Mouse (Mus musculus): ENCODE measurements around the gene Pou2f2. TPM values are rescaled to one million over a fixed set of nuclear protein-coding genes. Genes with fewer than 3 reads are reported as not detected.
"Not testable (repeated sequence)": the region's sequence is repeated elsewhere in the genome, so short reads cannot be mapped to it uniquely, and the experiment has no call there.

Gene Pou2f2
- total RNA-seq, 2 experiments from 2014 or later: 0.53 to 0.68 TPM

DNA sequence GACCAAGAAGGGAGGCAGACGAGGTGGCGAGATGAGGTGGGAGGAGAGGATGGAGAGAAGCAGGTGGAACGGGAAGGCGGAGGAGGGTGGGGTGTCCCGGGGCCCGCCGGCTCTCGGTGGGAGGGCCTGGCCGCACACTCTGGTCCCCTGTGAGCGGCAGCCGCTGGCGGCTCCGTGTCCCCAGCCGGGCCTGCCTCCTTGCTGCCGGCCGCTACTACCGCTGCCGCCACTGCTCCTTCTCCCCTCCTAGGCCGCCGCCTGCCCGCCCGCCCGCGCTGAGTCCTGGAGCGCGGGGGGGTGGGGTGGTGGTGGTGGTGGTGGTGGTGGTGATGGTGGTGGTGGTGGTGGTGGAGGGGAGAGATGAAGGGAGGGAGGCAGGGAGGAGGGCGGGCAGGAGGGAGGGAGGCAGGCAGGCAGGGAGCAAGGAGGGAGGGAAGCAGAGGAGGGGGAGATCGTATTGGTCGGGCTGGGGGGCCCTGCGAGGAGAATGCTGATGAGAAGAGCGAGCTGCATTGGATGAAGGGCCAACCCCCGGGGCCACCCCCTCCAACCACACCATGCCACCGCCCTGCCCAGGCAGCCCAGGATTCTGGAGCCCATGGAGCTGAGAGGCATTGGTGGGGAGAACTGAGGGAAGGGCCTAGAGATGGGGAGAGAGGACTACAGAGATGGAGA is 106.7 kb downstream of the Pou2f2 start:
- DNase-seq: peak; percentile 43 to 47
- intact Hi-C loops (cut with DNase I): loop anchor here (5.0 to 10.0 kb wide), 3 partner anchors 171 to 582 kb away; partner anchors contain the start of genes Arhgef1, Bckdha and Exosc5

GRCm38 (mm10) chr7:25071979-25072715 is 107.4 kb downstream of the Pou2f2 start, which contains the start of the genes Grik5 and Zfp574:
TSS of gene Grik5 (minus strand) at chr7:25072346.
TSS of gene Zfp574 (plus strand) at chr7:25072567.
- intact Hi-C loops (cut with DNase I): loop anchor here (5.0 to 10.0 kb wide), 3 partner anchors 170 to 583 kb away; partner anchors contain the start of genes Arhgef1, Bckdha and Exosc5
- DNase-seq: peak in 1 of 2 experiments; percentile 27

GRCm38 (mm10) chr7:25068724-25069123 is 110.8 kb downstream of the Pou2f2 start:
- intact Hi-C loops (cut with DNase I): no loop called here
- no peak for DNase-seq

DNA sequence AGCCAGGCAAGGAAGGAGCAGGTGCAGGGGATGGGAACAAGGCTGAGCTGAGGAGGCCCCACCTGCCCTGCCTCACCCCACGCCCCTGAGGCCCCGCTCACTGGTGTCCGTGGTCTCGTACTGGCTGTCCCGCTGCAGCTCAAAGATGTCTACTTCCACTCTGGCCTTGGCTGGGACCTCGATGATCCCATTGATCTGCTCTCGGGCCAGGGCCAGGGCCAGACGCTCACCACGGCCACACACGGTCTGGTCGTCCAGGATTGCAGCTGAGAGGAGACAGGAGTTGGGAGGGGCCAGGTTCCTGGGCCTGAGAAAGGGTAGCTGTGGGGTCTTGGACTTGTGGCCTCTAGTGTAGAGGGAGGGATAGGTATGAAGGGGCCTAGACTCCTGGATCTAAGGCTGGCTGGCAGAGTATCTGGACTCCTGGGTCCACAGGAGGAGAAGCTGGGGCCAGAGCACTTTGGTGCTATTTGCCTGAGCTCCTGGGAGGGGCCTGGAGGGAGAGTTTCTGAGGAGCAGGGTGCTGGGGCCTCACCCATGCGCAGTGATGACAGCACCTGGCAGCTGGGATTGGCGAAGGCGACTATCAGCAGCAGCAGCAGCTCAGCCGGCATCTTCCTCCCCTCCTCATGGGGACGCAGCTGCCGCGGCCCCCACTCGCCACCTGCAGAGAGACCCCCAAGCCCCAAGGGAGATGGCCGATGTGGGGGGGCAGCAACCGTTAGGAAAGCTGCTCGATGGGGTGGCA is 111.4 kb downstream of the Pou2f2 start:
- intact Hi-C loops (cut with DNase I): loop anchor here (2.0 kb wide), 1 partner anchor 19 kb away; no protein-coding TSS in a partner anchor
- no peak for DNase-seq

DNA sequence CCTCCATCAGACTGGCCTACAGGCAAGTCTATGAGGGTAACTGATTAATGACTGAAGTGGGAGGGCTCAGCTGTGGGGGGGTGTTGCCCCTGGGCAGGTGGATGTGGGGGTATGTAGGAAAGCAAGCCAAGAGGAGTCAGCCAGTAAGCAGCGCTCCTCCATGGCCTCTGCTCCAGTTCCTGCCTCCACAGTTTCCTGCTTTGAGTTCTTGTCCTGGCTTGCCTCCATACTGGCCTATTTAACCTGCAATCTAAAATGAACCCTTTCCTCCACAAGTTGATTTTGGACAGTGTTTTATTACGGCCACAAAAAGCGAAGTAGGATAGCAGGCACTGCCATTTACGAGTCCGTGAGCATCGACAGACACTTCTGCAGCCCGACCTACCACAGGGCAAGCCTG is 112.2 kb downstream of the Pou2f2 start:
- intact Hi-C loops (cut with DNase I): loop anchor here (2.0 kb wide), 1 partner anchor 19 kb away; no protein-coding TSS in a partner anchor
- no peak for DNase-seq

DNA sequence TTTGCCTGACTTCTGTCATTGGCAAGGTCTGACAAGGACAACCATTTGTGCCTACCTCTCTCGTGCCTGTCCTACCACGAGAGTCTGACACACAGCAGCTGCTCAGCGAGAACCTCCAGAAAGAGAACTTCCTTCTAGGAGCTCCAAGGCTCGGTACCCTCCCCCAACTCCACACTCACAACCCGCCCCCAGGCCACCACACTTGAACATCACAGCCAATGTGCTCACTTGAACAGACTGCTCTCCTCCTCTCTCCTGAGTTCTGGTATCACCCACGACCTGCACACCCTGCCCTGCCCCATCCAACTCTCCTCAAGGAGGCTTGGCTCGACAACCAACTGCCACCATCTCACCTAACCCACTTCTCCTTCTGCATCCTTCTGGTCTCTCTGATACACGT is 115.6 kb downstream of the Pou2f2 start:
- intact Hi-C loops (cut with DNase I): no loop called here
- no peak for DNase-seq

DNA sequence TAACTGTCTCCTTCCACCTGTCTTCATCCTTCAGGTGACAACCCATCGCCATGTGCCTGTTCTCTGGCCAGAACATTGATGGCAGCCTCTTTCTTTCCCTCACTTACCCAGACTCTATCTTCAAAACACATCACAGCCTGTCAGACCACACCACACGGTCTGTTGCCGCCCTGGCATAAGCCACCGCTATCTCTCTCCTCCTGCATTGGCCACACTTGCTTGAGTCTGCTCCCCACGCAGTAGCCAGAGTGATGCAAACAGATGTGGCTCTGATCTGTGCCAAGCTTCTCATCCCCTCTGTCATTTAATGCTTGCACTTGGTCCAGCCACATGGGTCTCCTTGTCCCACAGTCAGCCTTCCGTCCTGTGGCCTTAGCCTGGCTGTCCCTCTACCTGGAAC is 116.2 kb downstream of the Pou2f2 start:
- intact Hi-C loops (cut with DNase I): no loop called here
- no peak for DNase-seq

- peak in 1 of 2 experiments; percentile 23 for DNase-seq
- intact Hi-C loops (cut with DNase I): no loop called here
These were observed 120.7 kb downstream of the Pou2f2 start for GRCm38 (mm10) chr7:25058836-25059235.

- intact Hi-C loops (cut with DNase I): no loop called here
- DNase-seq: no peak
These were observed 121.1 kb downstream of the Pou2f2 start for GRCm38 (mm10) chr7:25058394-25058793.

- intact Hi-C loops (cut with DNase I): no loop called here
These were observed 121.6 kb downstream of the Pou2f2 start for GRCm38 (mm10) chr7:25057888-25058287.

GRCm38 (mm10) chr7:25056951-25057350 is 122.6 kb downstream of the Pou2f2 start:
- intact Hi-C loops (cut with DNase I): no loop called here
- DNase-seq: no peak

More at GRCm38 (mm10) chr7:25057888-25058287, 121.6 kb downstream of the Pou2f2 start:
- DNase-seq: no peak

DNA sequence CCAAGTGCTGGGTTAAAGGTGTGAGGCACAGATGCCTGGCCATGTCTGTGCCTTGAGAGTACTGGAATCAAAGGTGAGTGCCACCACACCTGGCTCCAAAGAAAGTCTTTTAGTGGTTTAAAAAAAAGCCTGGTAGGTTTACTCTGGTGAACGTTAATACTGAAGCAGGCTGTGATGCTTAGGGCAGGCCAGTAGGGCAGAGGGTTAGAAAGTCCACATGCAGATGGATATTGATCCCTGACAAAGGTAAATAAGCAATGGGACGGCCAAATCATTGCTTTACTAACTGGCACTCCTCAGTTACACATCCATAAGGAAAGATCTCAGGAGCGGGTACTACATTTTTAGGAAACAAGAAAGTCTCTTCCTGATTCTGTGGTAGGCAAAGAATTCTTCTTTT is 126.9 kb downstream of the Pou2f2 start:
- DNase-seq: no peak

GRCm38 (mm10) chr7:25049295-25049930 is 130.1 kb downstream of the Pou2f2 start:
- intact Hi-C loops (cut with DNase I): no loop called here
- DNase-seq: no peak

More for the DNA sequence above, 126.9 kb downstream of the Pou2f2 start:
- intact Hi-C loops (cut with DNase I): no loop called here

- no peak for DNase-seq
- intact Hi-C loops (cut with DNase I): no loop called here
These were observed 132.2 kb downstream of the Pou2f2 start for GRCm38 (mm10) chr7:25047363-25047762.

- DNase-seq; intact Hi-C loops (cut with DNase I): not testable (repeated sequence)
These were observed 134.9 kb downstream of the Pou2f2 start for GRCm38 (mm10) chr7:25044599-25044998.

DNA sequence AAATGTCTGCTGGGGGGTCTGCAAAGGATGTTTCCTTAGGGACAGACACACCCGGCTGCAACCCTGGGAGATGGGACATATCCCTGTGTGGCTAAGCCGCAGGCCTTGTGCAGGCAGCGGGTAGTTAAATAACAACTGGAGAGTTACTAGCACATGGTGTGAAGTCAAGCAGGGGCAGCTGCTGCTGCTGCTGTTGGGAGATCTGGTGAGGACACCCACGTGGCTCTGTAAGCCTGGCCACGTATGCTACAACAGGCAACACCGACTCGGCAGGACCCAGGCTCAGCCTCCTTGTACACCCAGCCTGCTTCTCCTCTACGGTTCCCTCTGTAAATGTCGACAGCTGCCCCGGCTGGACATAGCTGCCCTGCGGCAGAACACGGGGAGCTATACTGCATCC is 137.6 kb downstream of the Pou2f2 start:
- DNase-seq: no peak
- intact Hi-C loops (cut with DNase I): no loop called here

All from heart, postnatal 36 days (tissue).